8 mouse cellular contexts compared by ENCODE assay signal in genomic region chr15:102355871-102356441, GRCm38 (mm10). TPM values are rescaled to one million over a fixed set of nuclear protein-coding genes. Genes with fewer than 3 reads are reported as not detected.
DNase-seq lines count a peak whose midpoint lies in the region; ATAC-seq lines count a peak whose summit lies in the region.

No protein-coding gene starts in this region.

- DNase-seq in layer of hippocampus, adult 18-20 months (ENCODE audit: low spot score in 2 of 2) = peak; percentile 37 to 60
- no peak for DNase-seq in layer of hippocampus, adult 9-10 months (ENCODE audit: low spot score)
- DNase-seq in cerebellum, postnatal 14 days = peak; percentile 28 to 49
- DNase-seq in forelimb bud, embryonic 11.5 days (ENCODE audit: low read depth, low spot score) = peak; percentile 72
- peak; percentile 66 for DNase-seq in kidney, postnatal 10 days
- peak; percentile 44 for DNase-seq in testis, postnatal 14 days (ENCODE audit: low spot score)

- ATAC-seq in megakaryocyte-erythroid progenitor cell, adult 5-6 weeks (replicated peaks; ENCODE audit: low FRiP score, low TSS enrichment, poor library complexity, severe bottlenecking) = 0 out of 2 replicates have a peak, but pooled peaks have one; percentile 6
- ATAC-seq in inflammation-experienced regulatory T-cells, adult 6 months = no peak

RNA-seq across cellular contexts. Expression of gene Aaas, which starts 5.4 kb away (rescaled TPM):
- 10 to 100 TPM; 19.2 to 23.6 TPM for total RNA-seq in layer of hippocampus, adult 18-20 months (2021)
- 145 and 165 TPM in 2 replicates for total RNA-seq in megakaryocyte-erythroid progenitor cell, adult 5-6 weeks (2014; fragmentation: Nextera tagmentation)
- total RNA-seq in megakaryocyte-erythroid progenitor cell, adult 5-6 weeks (2017) = 179 and 207 TPM in 2 replicates
- 10 to 100 TPM; 39.8 to 53.2 (median 43.1) TPM for polyA plus RNA-seq in inflammation-experienced regulatory T-cells, adult 6 months (2017; shearing (Covaris generic))

RNA-seq across cellular contexts. Expression of gene Sp7, which starts 11.0 kb away (rescaled TPM):
- under 1 TPM; 0.41 to 0.45 TPM for total RNA-seq in layer of hippocampus, adult 18-20 months (2021)
- not detected in 2 replicates for total RNA-seq in megakaryocyte-erythroid progenitor cell, adult 5-6 weeks (2014; fragmentation: Nextera tagmentation)
- total RNA-seq in megakaryocyte-erythroid progenitor cell, adult 5-6 weeks (2017) = not detected in 2 replicates
- not detected for polyA plus RNA-seq in inflammation-experienced regulatory T-cells, adult 6 months (2017; shearing (Covaris generic))

RNA-seq across cellular contexts. Expression of gene Myg1, which starts 24.4 kb away (rescaled TPM):
- total RNA-seq in layer of hippocampus, adult 18-20 months (2021) = 10 to 100 TPM; 69.4 to 72.5 TPM
- total RNA-seq in megakaryocyte-erythroid progenitor cell, adult 5-6 weeks (2014; fragmentation: Nextera tagmentation) = 85.2 and 86.5 TPM in 2 replicates
- 60.8 and 73.8 TPM in 2 replicates for total RNA-seq in megakaryocyte-erythroid progenitor cell, adult 5-6 weeks (2017)
- 100 to 1,000 TPM; 102 to 153 (median 123) TPM for polyA plus RNA-seq in inflammation-experienced regulatory T-cells, adult 6 months (2017; shearing (Covaris generic))

RNA-seq across cellular contexts. Expression of gene Pfdn5, which starts 30.0 kb away (rescaled TPM):
- 100 to 1,000 TPM; 469 to 474 TPM for total RNA-seq in layer of hippocampus, adult 18-20 months (2021)
- total RNA-seq in megakaryocyte-erythroid progenitor cell, adult 5-6 weeks (2014; fragmentation: Nextera tagmentation) = 210 and 293 TPM in 2 replicates
- total RNA-seq in megakaryocyte-erythroid progenitor cell, adult 5-6 weeks (2017) = 214 and 318 TPM in 2 replicates
- polyA plus RNA-seq in inflammation-experienced regulatory T-cells, adult 6 months (2017; shearing (Covaris generic)) = 1,000 to 10,000 TPM in 2 of 3 experiments, 100 to 1,000 TPM in 1; 936 to 1,841 (median 1,443) TPM

RNA-seq across cellular contexts. Expression of gene Sp1, which starts 50.0 kb away (rescaled TPM):
- 10 to 100 TPM; 25.7 to 26.3 TPM for total RNA-seq in layer of hippocampus, adult 18-20 months (2021)
- 68.0 and 80.3 TPM in 2 replicates for total RNA-seq in megakaryocyte-erythroid progenitor cell, adult 5-6 weeks (2014; fragmentation: Nextera tagmentation)
- total RNA-seq in megakaryocyte-erythroid progenitor cell, adult 5-6 weeks (2017) = 45.0 and 62.2 TPM in 2 replicates
- 10 to 100 TPM; 19.1 to 23.3 (median 22.6) TPM for polyA plus RNA-seq in inflammation-experienced regulatory T-cells, adult 6 months (2017; shearing (Covaris generic))

Comparison
In these comparisons a context has a peak if more than half of its experiments do, and no peak if none do; other contexts are left out.
1. RNA of gene Aaas, which starts 5.4 kb away (total RNA-seq): 145 to 207 TPM in megakaryocyte-erythroid progenitor cell, adult 5-6 weeks; 19.2 to 23.6 TPM in layer of hippocampus, adult 18-20 months; every median in the first group is over 4 times any median in the second.